Mouse (Mus musculus) limb, embryonic 14.5 days (tissue): ENCODE data around the gene Tmigd3. TPM values are rescaled to one million over a fixed set of nuclear protein-coding genes. Genes with fewer than 3 reads are reported as not detected.

Experiments used
- ATAC-seq: fragments of 200-750 bp; cut with Nextera tagmentation; 2 replicates; pipeline ENCODE4 v1.8.0; 2017; ENCODE audit warnings: low read depth, moderate number of reproducible peaks, moderate TSS enrichment; ENCODE audit not compliant: low FRiP score
- DNase-seq: peaks from one replicate; pipeline ENCODE4 v3.0.0-alpha.2; 2015; ENCODE audit warnings: low spot score
- H3K27ac ChIP-seq: fragments of 300-500 bp; sonication (generic); replicated peaks from 2 replicates; pipeline ENCODE4 v1.5.1; 2014; ENCODE audit warnings: low read depth, mild to moderate bottlenecking, low read length, moderate library complexity, mixed read lengths
- H3K27me3 ChIP-seq: fragments of 300-500 bp; sonication (generic); 2 replicates; pipeline ENCODE4 v1.6.1; 2014; ENCODE audit warnings: low read length, mixed read lengths; ENCODE audit not compliant: control insufficient read depth, insufficient read depth
- H3K36me3 ChIP-seq: fragments of 300-500 bp; sonication (generic); 2 replicates; pipeline ENCODE4 v1.6.1; 2014; ENCODE audit warnings: mild to moderate bottlenecking, low read length, moderate library complexity, mixed read lengths; ENCODE audit not compliant: control insufficient read depth, insufficient read depth
- H3K4me1 ChIP-seq: fragments of 300-500 bp; sonication (generic); 2 replicates; pipeline ENCODE4 v1.6.1; 2014; ENCODE audit warnings: antibody characterized with exemption, low read length, mixed read lengths; ENCODE audit not compliant: control insufficient read depth, insufficient read depth
- H3K4me2 ChIP-seq: fragments of 300-500 bp; sonication (generic); replicated peaks from 2 replicates; pipeline ENCODE4 v1.6.1; 2014; ENCODE audit warnings: low read depth, mild to moderate bottlenecking, low read length, moderate library complexity; ENCODE audit not compliant: severe bottlenecking
- H3K4me3 ChIP-seq: fragments of 300-500 bp; sonication (generic); replicated peaks from 2 replicates; pipeline ENCODE4 v1.5.1; 2014; ENCODE audit warnings: low read length
- H3K9ac ChIP-seq: fragments of 300-500 bp; sonication (generic); 2 replicates; pipeline ENCODE4 v1.6.1; 2014; ENCODE audit warnings: mild to moderate bottlenecking, low read depth, low read length, moderate library complexity; ENCODE audit not compliant: severe bottlenecking
- H3K9me3 ChIP-seq: fragments of 300-500 bp; sonication (generic); 2 replicates; pipeline ENCODE4 v1.6.1; 2016; ENCODE audit warnings: low read length; ENCODE audit not compliant: control insufficient read depth
- POLR2A ChIP-seq: fragments of 200-500 bp; IDR thresholded peaks from 2 replicates; pipeline ENCODE4 v1.8.0; 2012; ENCODE audit warnings: inconsistent platforms, mild to moderate bottlenecking, moderate library complexity, borderline replicate concordance; ENCODE audit not compliant: insufficient read depth, insufficient read length; ENCODE audit errors: extremely low read depth
- WGBS: fragments of 180-500 bp; shearing (Covaris S2); extraction: QIAGEN DNeasy Blood & Tissue Kit; methylation state at CpG from one replicate; pipeline ENCODE4 v1.1.7; 2014; 5-methylcytosine and 5-hydroxymethylcytosine counted together
- polyA plus RNA-seq, 2 experiments: library from polyadenylated mRNA; depleted of rRNA in 1 of 2; stranded (reverse) in 1 of 2; unstranded in 1 of 2; fragments of >200 nt; fragmentation: Nextera tagmentation in 1 of 2; extraction: Ambion mirVana in 1 of 2; gene quantifications; 2 replicates each; pipeline versions ENCODE4 v1.2.1 to v1.2.3; 2012 to 2014

The Tmigd3 gene
- polyA plus RNA-seq, 2 experiments: 0.21 to 0.23 TPM

DNA sequence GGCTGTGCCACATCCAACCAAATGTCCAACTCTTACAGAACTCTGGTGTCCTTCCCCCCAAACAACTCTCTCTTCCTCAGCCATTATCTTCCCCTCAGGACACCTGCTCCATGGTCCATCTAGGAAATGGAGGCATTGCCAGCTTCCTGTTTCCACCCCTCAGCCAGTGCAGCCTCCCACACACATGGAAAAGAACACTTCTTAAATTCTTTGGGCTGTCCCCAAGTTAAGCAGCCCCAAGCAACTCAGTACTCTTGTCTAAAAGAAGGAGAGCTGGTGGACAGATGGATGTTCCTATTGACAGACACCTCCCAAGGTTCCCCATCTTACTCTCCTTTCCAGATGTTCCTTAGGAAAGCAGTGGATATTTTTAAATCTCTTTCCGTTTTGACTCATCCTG lies 6.6 kb upstream of the Tmigd3 start:
- no peak overlapping the region for H3K27ac ChIP-seq
- H3K9me3 ChIP-seq: no peaks in the 10 kb centered on the region
- H3K27me3 ChIP-seq: no peaks in the 10 kb centered on the region
- TF ChIP-seq POLR2A: no peak
- H3K4me2 ChIP-seq: no peak overlapping the region
- no peak overlapping the region for H3K9ac ChIP-seq
- no peaks in the 10 kb centered on the region for H3K4me1 ChIP-seq
- DNase-seq (no peak), ATAC-seq (no peak)
- 79% methylated on average over 1 of the region's 1 CpGs for WGBS
- H3K4me3 ChIP-seq: no peak overlapping the region
- no peaks in the 10 kb centered on the region for H3K36me3 ChIP-seq

DNA sequence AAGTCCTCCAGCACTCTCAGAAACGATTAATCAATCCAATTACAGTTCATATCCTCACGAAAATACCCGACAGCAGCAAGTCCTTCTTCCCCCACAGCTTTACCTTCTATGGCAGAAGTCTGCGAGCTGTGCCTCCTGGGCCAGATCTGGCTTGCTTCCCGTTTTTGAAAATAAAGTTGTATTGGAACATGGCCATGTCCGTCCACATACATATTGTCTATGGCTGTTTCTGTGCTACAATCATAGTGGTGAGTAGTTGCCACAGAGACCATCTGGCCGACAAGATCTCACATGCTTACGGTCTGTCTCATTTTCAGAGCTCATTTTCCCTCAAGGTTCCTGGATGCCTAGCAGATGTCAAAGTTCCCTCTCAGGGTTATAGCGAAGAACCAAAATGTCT lies 5.6 kb upstream of the Tmigd3 start:
- H3K4me2 ChIP-seq: no peak overlapping the region
- no peak overlapping the region for H3K9ac ChIP-seq
- ATAC-seq (no peak), DNase-seq (no peak)
- no peak overlapping the region for H3K4me3 ChIP-seq
- H3K36me3 ChIP-seq: no peaks in the 10 kb centered on the region
- no peaks in the 10 kb centered on the region for H3K27me3 ChIP-seq
- 64% methylated on average over 9 of the region's 9 CpGs for WGBS
- H3K27ac ChIP-seq: no peak overlapping the region
- H3K4me1 ChIP-seq: no peaks in the 10 kb centered on the region
- H3K9me3 ChIP-seq: no peaks in the 10 kb centered on the region
- no peak for TF ChIP-seq POLR2A

DNA sequence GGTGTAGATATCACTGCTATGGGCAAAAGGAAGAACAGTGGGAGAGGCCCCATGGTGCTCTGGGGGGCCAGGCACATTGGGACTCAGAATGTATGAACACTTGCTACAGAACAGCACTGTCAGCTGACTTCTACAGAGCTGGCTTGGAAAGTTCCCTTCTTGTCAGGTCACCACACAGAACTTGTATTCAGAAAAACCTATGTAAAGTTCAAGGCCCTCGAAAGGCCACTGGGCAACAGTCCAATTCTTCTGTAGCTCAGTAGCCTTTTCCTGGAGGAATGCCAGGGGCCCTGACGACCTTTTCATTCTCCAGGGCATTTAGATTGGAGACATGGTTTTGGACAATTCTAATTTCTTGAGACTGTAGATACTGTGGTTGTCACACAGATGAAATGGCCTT lies 2.6 kb upstream of the Tmigd3 start:
- WGBS: 47% methylated on average over 2 of the region's 2 CpGs
- TF ChIP-seq POLR2A: no peak
- no peaks in the 10 kb centered on the region for H3K36me3 ChIP-seq
- H3K27me3 ChIP-seq: no peaks in the 10 kb centered on the region
- H3K4me1 ChIP-seq: no peaks in the 10 kb centered on the region
- DNase-seq: peak; percentile 18
- H3K4me3 ChIP-seq: no peak overlapping the region
- H3K4me2 ChIP-seq: no peak overlapping the region
- no peak for ATAC-seq
- no peak overlapping the region for H3K27ac ChIP-seq
- H3K9ac ChIP-seq: no peak overlapping the region
- no peaks in the 10 kb centered on the region for H3K9me3 ChIP-seq

DNA sequence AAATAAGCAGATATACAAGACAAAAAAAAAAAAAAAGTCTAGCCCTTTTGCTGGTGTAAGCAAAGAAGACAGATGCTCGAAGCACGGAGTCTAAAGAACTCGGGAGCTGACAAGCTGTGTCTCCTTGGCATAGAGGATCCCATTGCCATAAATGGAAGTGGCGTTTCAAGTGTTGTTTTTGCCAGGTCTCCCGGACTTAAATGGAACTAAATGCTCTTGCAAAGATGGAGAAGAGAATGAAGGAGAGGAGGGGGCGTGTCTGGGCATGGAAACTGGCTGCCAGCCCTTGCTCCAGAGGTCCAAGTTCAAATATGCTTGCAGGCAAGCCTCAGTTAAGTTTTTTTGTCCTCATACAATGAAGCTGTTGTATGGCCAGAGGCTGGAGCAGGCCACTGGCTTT lies 1.3 kb downstream of the Tmigd3 start:
- no peak for ATAC-seq
- no peak for TF ChIP-seq POLR2A
- Histone ChIP-seq H3K9me3 (no peaks in the 10 kb centered on the region), H3K9ac (no peak overlapping the region), H3K27ac (no peak overlapping the region), H3K27me3 (no peaks in the 10 kb centered on the region), H3K4me2 (no peak overlapping the region), H3K4me1 (no peaks in the 10 kb centered on the region), H3K4me3 (no peak overlapping the region), H3K36me3 (no peaks in the 10 kb centered on the region)
- no peak for DNase-seq
- WGBS: 58% methylated on average over 6 of the region's 6 CpGs

DNA sequence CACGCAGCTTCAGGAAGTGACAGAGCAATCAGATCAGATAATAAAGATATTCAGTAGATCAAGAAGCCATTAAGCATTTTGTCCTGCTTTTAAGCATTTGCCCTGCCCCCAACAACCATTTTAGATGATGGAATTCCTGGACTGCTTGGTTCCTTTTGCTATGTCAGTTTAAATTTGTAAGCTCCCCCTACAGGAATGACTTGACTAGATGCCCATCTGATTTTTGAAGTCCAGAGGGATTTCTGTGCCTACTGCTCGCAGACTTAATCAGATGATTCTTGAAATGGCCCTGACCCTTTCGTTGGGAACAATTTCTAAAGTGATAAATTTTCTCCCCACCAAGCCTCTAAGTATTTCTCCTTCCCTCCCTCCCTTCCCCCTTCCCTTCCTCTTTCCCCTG lies 1.9 kb downstream of the Tmigd3 start:
- Histone ChIP-seq H3K4me1 (no peaks in the 10 kb centered on the region), H3K27me3 (no peaks in the 10 kb centered on the region), H3K4me2 (no peak overlapping the region), H3K9ac (no peak overlapping the region), H3K36me3 (no peaks in the 10 kb centered on the region), H3K27ac (no peak overlapping the region), H3K9me3 (no peaks in the 10 kb centered on the region), H3K4me3 (no peak overlapping the region)
- no peak for TF ChIP-seq POLR2A
- 47% methylated on average over 3 of the region's 3 CpGs for WGBS
- ATAC-seq (no peak), DNase-seq (no peak)
